Mouse (Mus musculus) adrenal gland, adult 8-10 months (tissue): ENCODE measurements around the gene Arhgef33. TPM values are rescaled to one million over a fixed set of nuclear protein-coding genes. Genes with fewer than 3 reads are reported as not detected.
"Not testable (repeated sequence)": the region's sequence is repeated elsewhere in the genome, so short reads cannot be mapped to it uniquely, and the experiment has no call there.

Source experiments
- DNase-seq: peaks from one replicate; pipeline ENCODE4 v3.0.0; 2022
- total RNA-seq, 4 experiments: library from RNA; stranded (reverse); gene quantifications; 2 replicates each; pipeline ENCODE4 v1.2.4; 2022

Gene Arhgef33
- 1 to 10 TPM in 3 of 4 experiments, under 1 TPM in 1; 0.78 to 2.8 (median 1.3) TPM for total RNA-seq

- DNase-seq, result no peak
Measured at GRCm38 (mm10) chr17:80307251-80307650, at the start of gene Arhgef33. Arhgef33 (plus strand) TSS chr17:80307407.

- no peak for DNase-seq
Measured at GRCm38 (mm10) chr17:80267065-80267464, 40.1 kb upstream of the Arhgef33 start.

- no peak for DNase-seq
Measured at GRCm38 (mm10) chr17:80268151-80268550, 39.1 kb upstream of the Arhgef33 start.

- not testable (repeated sequence) for DNase-seq
Measured at GRCm38 (mm10) chr17:80270622-80271021, 36.6 kb upstream of the Arhgef33 start.

- no peak for DNase-seq
Measured at GRCm38 (mm10) chr17:80278255-80278654, 29.0 kb upstream of the Arhgef33 start.

GRCm38 (mm10) chr17:80279340-80280070 lies 27.7 kb upstream of the Arhgef33 start:
- no peak for DNase-seq

- DNase-seq, result no peak
Measured at GRCm38 (mm10) chr17:80284446-80284845, 22.8 kb upstream of the Arhgef33 start.

GRCm38 (mm10) chr17:80288012-80288411 lies 19.2 kb upstream of the Arhgef33 start:
- no peak for DNase-seq

- DNase-seq, result no peak
Measured at GRCm38 (mm10) chr17:80289280-80290073, 17.7 kb upstream of the Arhgef33 start.

- peak; percentile 97 for DNase-seq
Measured at GRCm38 (mm10) chr17:80290074-80290657, 17.0 kb upstream of the Arhgef33 start, which contains the start of the genes Morn2 and Dhx57. Morn2 (plus strand) TSS chr17:80290203. Dhx57 (minus strand) TSS chr17:80290476.

- peak; percentile 14 for DNase-seq
Measured at GRCm38 (mm10) chr17:80291148-80291547, 16.1 kb upstream of the Arhgef33 start.

- no peak for DNase-seq
Measured at GRCm38 (mm10) chr17:80295258-80295657, 11.9 kb upstream of the Arhgef33 start.

- no peak for DNase-seq
Measured at GRCm38 (mm10) chr17:80298844-80299243, 8.4 kb upstream of the Arhgef33 start.

GRCm38 (mm10) chr17:80311761-80312160 lies 4.6 kb downstream of the Arhgef33 start:
- no peak for DNase-seq

GRCm38 (mm10) chr17:80312405-80312804 lies 5.2 kb downstream of the Arhgef33 start:
- no peak for DNase-seq

- no peak for DNase-seq
Measured at GRCm38 (mm10) chr17:80322228-80322627, 15.0 kb downstream of the Arhgef33 start.

- no peak for DNase-seq
Measured at GRCm38 (mm10) chr17:80323015-80323414, 15.8 kb downstream of the Arhgef33 start.

GRCm38 (mm10) chr17:80323658-80324057 lies 16.5 kb downstream of the Arhgef33 start:
- no peak for DNase-seq

- DNase-seq, result no peak
Measured at GRCm38 (mm10) chr17:80324521-80324920, 17.3 kb downstream of the Arhgef33 start.

- no peak for DNase-seq
Measured at GRCm38 (mm10) chr17:80325456-80325855, 18.2 kb downstream of the Arhgef33 start.

- no peak for DNase-seq
Measured at GRCm38 (mm10) chr17:80326431-80326830, 19.2 kb downstream of the Arhgef33 start.

- no peak for DNase-seq
Measured at GRCm38 (mm10) chr17:80332386-80332785, 25.2 kb downstream of the Arhgef33 start.

GRCm38 (mm10) chr17:80345277-80345676 lies 38.1 kb downstream of the Arhgef33 start:
- no peak for DNase-seq
